Mouse (Mus musculus) ES-E14 (cell line): ENCODE measurements around the gene Ccl12.

ENCODE experiments used
- HCFC1 ChIP-seq: IDR thresholded peaks from 2 replicates; pipeline ENCODE4 v1.6.1; 2012; ENCODE audit warnings: low read length, inconsistent platforms, borderline replicate concordance; ENCODE audit not compliant: insufficient read depth
- MAFK ChIP-seq: IDR thresholded peaks from 2 replicates; pipeline ENCODE4 v1.6.1; 2014; ENCODE audit warnings: mild to moderate bottlenecking, low read depth, low read length, inconsistent platforms; ENCODE audit not compliant: insufficient read depth
- ZNF384 ChIP-seq: IDR thresholded peaks from 2 replicates; pipeline ENCODE4 v1.6.1; 2012; ENCODE audit warnings: low read depth, low read length, inconsistent platforms

DNA sequence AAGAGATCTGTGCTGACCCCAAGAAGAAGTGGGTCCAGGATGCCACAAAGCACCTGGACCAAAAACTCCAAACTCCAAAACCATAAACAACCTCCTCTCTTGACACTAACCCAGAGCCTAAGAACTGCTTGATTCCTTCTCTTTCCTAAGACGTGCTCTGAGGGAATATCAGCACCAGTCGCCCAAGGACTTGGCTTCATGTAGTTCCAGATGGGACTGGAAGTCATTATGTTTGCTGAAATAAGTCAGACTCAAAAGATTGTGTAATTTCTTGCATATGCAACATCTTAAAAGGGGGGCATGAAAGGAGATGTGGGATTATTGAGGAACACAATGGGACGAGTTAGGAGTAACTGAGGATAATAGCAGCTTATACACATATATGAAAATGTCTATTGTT lies 39.4 kb upstream of the Ccl12 start:
- TF ChIP-seq MAFK (no peak), ZNF384 (no peak), HCFC1 (no peak)
